Mouse (Mus musculus) forebrain, embryonic 14.5 days (tissue): Measurements from ENCODE around the gene Usp7. TPM values are rescaled to one million over a fixed set of nuclear protein-coding genes. Genes with fewer than 3 reads are reported as not detected.
A peak's percentile ranks its signal among the peaks of the same experiment; 100 is the strongest.

ENCODE experiments used
- ATAC-seq: fragments of 200-750 bp; cut with Nextera tagmentation; 2 replicates; pipeline ENCODE4 v1.8.0; 2017; ENCODE audit warnings: mild to moderate bottlenecking, moderate library complexity
- DNase-seq: peaks from one replicate; pipeline ENCODE4 v3.0.0-alpha.2; 2015; ENCODE audit warnings: low spot score
- H3K27ac ChIP-seq: fragments of 300-500 bp; sonication (generic); 2 replicates; pipeline ENCODE4 v1.5.1; 2014; ENCODE audit warnings: low read depth, mild to moderate bottlenecking, control low read depth, low read length, moderate library complexity
- H3K27me3 ChIP-seq: fragments of 300-500 bp; sonication (generic); replicated peaks from 2 replicates; pipeline ENCODE4 v1.6.1; 2014; ENCODE audit warnings: low read length, control low read depth, mixed read lengths; ENCODE audit not compliant: control insufficient read depth, insufficient read depth
- H3K36me3 ChIP-seq: fragments of 300-500 bp; sonication (generic); 2 replicates; pipeline ENCODE4 v1.6.1; 2014; ENCODE audit warnings: low read length, control low read depth; ENCODE audit not compliant: control insufficient read depth, insufficient read depth
- H3K4me1 ChIP-seq: fragments of 300-500 bp; sonication (generic); 2 replicates; pipeline ENCODE4 v1.6.1; 2014; ENCODE audit warnings: antibody characterized with exemption, low read length, control low read depth; ENCODE audit not compliant: control insufficient read depth, insufficient read depth
- H3K4me2 ChIP-seq: fragments of 300-500 bp; sonication (generic); 2 replicates; pipeline ENCODE4 v1.6.1; 2014; ENCODE audit warnings: mild to moderate bottlenecking, control low read depth, low read length
- H3K4me3 ChIP-seq: fragments of 300-500 bp; sonication (generic); 2 replicates; pipeline ENCODE4 v1.5.1; 2014; ENCODE audit warnings: low read depth, low read length, control low read depth
- H3K9ac ChIP-seq: fragments of 300-500 bp; sonication (generic); 2 replicates; pipeline ENCODE4 v1.6.1; 2014; ENCODE audit warnings: mild to moderate bottlenecking, low read length, control low read depth, moderate library complexity
- H3K9me3 ChIP-seq: fragments of 300-500 bp; sonication (generic); replicated peaks from 2 replicates; pipeline ENCODE4 v1.6.1; 2016; ENCODE audit warnings: low read length, control low read depth, mixed read lengths; ENCODE audit not compliant: control insufficient read depth
- WGBS: fragments of 180-500 bp; shearing (Covaris S2); extraction: QIAGEN DNeasy Blood & Tissue Kit; methylation state at CpG from one replicate; pipeline ENCODE4 v1.1.7; 2014; 5-methylcytosine and 5-hydroxymethylcytosine counted together
- polyA plus RNA-seq: library from polyadenylated mRNA; unstranded; fragments of >200 nt; fragmentation: Nextera tagmentation; extraction: Ambion mirVana; gene quantifications from 2 replicates; pipeline ENCODE4 v1.2.1, GENCODE M21; 2014

Usp7 gene
- polyA plus RNA-seq, 1 experiment from 2014 or later = 42.7 TPM

GRCm38 (mm10) chr16:8828636-8829563, 36.8 kb upstream of the Usp7 start:
- Histone ChIP-seq H3K27ac (peak overlapping the region; percentile 90), H3K9me3 (no peaks in the 10 kb centered on the region), H3K36me3 (peaks cover 11% of the 10 kb centered on the region; the same call in 1 of the 2 replicates), H3K4me3 (peak overlapping the region; percentile 99), H3K4me2 (peak overlapping the region; percentile 71), H3K27me3 (no peaks in the 10 kb centered on the region), H3K4me1 (peaks cover 19% of the 10 kb centered on the region), H3K9ac (peak overlapping the region; percentile 58)
- 12% methylated on average over 33 of the region's 33 CpGs for WGBS
- DNase-seq (peak; percentile 10), ATAC-seq (peak; percentile 30)

DNA sequence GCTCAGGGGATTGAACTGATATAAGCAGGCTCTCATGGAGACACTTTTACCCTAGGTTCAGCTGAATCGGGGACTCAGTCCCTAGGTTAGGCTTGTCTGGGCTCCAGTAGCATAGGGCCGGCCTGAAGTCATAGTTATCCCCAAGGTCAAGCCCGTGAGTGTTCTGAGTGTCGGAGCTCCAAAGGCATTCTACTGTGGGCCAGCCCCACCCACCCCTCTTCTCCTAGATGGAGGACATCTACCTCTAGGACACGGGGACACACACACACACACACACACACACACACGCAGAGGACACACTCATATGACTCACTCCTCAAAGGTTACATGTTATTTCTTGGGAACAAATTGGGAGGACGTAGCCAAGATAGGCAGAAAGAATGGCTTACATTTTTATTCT, 35.3 kb upstream of the Usp7 start:
- Histone ChIP-seq H3K27ac (no peak overlapping the region), H3K9ac (no peak overlapping the region), H3K4me3 (no peak overlapping the region), H3K27me3 (no peaks in the 10 kb centered on the region), H3K36me3 (0 out of 2 replicates have a peak, but pooled peaks cover 5% of the 10 kb centered on the region), H3K9me3 (no peaks in the 10 kb centered on the region), H3K4me2 (no peak overlapping the region), H3K4me1 (peaks cover 7% of the 10 kb centered on the region)
- ATAC-seq = no peak
- DNase-seq = no peak
- 93% methylated on average over 7 of the region's 7 CpGs for WGBS

- WGBS = 78% methylated on average over 2 of the region's 2 CpGs
- Histone ChIP-seq H3K36me3 (no peaks in the 10 kb centered on the region), H3K27ac (no peak overlapping the region), H3K9ac (no peak overlapping the region), H3K27me3 (no peaks in the 10 kb centered on the region), H3K9me3 (no peaks in the 10 kb centered on the region), H3K4me1 (no peaks in the 10 kb centered on the region), H3K4me2 (no peak overlapping the region), H3K4me3 (no peak overlapping the region)
- ATAC-seq (no peak), DNase-seq (peak; percentile 32)
Observed at GRCm38 (mm10) chr16:8823661-8824060, 31.6 kb upstream of the Usp7 start.

DNA sequence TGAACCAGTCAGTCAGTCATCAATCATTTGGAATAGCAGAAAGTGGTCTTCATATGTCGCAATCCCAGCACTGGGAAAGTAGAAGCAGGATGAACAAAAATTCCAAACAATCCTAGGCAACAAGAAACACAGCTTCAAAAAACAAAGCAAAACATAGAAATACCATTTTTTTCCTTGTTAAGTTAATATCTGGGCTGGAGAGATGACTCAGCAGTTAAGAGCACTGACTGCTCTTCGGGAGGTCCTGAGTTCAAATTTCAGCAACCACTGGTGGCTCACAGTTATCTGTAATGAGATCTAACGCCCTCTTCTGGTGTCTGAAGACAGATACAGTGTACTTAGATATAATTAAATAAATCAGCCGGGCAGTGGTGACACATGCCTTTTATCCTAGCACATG, 30.5 kb upstream of the Usp7 start:
- DNase-seq (no peak), ATAC-seq (no peak)
- no peaks in the 10 kb centered on the region for H3K9me3 ChIP-seq
- 84% methylated on average over 4 of the region's 4 CpGs for WGBS
- H3K27me3 ChIP-seq = no peaks in the 10 kb centered on the region
- H3K9ac ChIP-seq = no peak overlapping the region
- no peak overlapping the region for H3K4me3 ChIP-seq
- no peaks in the 10 kb centered on the region for H3K4me1 ChIP-seq
- H3K36me3 ChIP-seq = no peaks in the 10 kb centered on the region
- no peak overlapping the region for H3K27ac ChIP-seq
- H3K4me2 ChIP-seq = no peak overlapping the region

GRCm38 (mm10) chr16:8821429-8821828, 29.3 kb upstream of the Usp7 start:
- ATAC-seq (no peak), DNase-seq (peak; percentile 19)
- Histone ChIP-seq H3K27ac (no peak overlapping the region), H3K27me3 (no peaks in the 10 kb centered on the region), H3K9me3 (no peaks in the 10 kb centered on the region), H3K36me3 (no peaks in the 10 kb centered on the region), H3K4me1 (no peaks in the 10 kb centered on the region), H3K9ac (no peak overlapping the region), H3K4me3 (no peak overlapping the region), H3K4me2 (no peak overlapping the region)
- 70% methylated on average over 1 of the region's 1 CpGs for WGBS

- H3K4me2 ChIP-seq = no peak overlapping the region
- H3K27me3 ChIP-seq = no peaks in the 10 kb centered on the region
- H3K27ac ChIP-seq = no peak overlapping the region
- H3K4me1 ChIP-seq = no peaks in the 10 kb centered on the region
- no peaks in the 10 kb centered on the region for H3K36me3 ChIP-seq
- H3K9ac ChIP-seq = no peak overlapping the region
- ATAC-seq (no peak), DNase-seq (no peak)
- 86% methylated on average over 4 of the region's 4 CpGs for WGBS
- H3K4me3 ChIP-seq = no peak overlapping the region
- no peaks in the 10 kb centered on the region for H3K9me3 ChIP-seq
Observed at GRCm38 (mm10) chr16:8817872-8818271, 25.8 kb upstream of the Usp7 start.

- Histone ChIP-seq H3K4me1 (no peaks in the 10 kb centered on the region), H3K27me3 (no peaks in the 10 kb centered on the region), H3K9me3 (no peaks in the 10 kb centered on the region), H3K4me2 (no peak overlapping the region), H3K4me3 (no peak overlapping the region), H3K36me3 (no peaks in the 10 kb centered on the region), H3K9ac (no peak overlapping the region), H3K27ac (no peak overlapping the region)
- DNase-seq (no peak), ATAC-seq (no peak)
- WGBS = 91% methylated on average over 14 of the region's 14 CpGs
Observed at GRCm38 (mm10) chr16:8810399-8811127, 18.5 kb upstream of the Usp7 start.

DNA sequence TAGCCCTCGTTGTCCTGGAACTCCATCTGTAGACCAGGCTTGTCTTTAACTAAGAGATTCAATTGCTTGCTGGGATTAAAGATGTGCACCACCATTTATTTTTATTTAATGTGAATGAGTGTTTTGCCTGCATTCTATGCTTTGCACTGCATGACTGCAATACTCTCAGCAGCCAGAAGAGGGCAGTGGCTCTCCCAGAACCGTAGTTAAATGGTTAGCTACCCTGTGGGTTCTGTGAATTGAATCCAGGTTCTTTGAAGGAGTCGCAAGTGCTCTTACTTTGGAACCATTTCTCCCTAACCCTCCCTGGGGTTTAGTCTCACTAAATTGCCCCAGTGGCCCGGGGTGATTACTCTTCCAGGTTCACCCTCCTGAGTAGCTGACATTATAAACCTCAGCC, 14.6 kb upstream of the Usp7 start:
- H3K36me3 ChIP-seq = no peaks in the 10 kb centered on the region
- H3K4me1 ChIP-seq = no peaks in the 10 kb centered on the region
- DNase-seq = peak; percentile 57
- no peaks in the 10 kb centered on the region for H3K9me3 ChIP-seq
- H3K9ac ChIP-seq = no peak overlapping the region
- ATAC-seq = no peak
- H3K27ac ChIP-seq = no peak overlapping the region
- no peak overlapping the region for H3K4me2 ChIP-seq
- 26% methylated on average over 4 of the region's 4 CpGs for WGBS
- no peak overlapping the region for H3K4me3 ChIP-seq
- H3K27me3 ChIP-seq = no peaks in the 10 kb centered on the region

DNA sequence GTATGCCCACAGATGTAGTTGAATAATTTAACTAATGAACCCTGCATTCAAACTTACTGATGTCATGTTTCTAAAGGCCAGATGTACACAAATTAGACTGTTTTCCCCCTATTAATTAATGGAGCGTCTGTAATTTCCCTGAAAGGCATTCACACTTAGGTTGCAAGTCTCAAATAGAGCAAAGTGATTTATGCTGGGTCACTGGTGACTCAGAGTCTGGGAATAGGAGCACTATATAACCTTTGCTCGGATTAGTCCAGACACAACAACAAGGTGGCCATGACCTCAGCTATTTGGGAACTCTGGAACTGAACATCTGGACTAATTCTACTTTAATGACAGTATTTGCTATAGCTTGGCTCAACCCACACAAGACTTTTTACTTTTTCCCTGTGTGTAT, 3.8 kb upstream of the Usp7 start:
- Histone ChIP-seq H3K4me2 (no peak overlapping the region), H3K9ac (no peak overlapping the region), H3K27me3 (no peaks in the 10 kb centered on the region), H3K4me3 (no peak overlapping the region), H3K36me3 (no peaks in the 10 kb centered on the region), H3K4me1 (no peaks in the 10 kb centered on the region), H3K9me3 (peaks cover 7% of the 10 kb centered on the region; the same call in 1 of the 2 replicates), H3K27ac (no peak overlapping the region)
- WGBS = 56% methylated on average over 2 of the region's 2 CpGs
- DNase-seq = no peak
- no peak for ATAC-seq
